Mouse (Mus musculus) bone marrow macrophage, adult 2 months (primary cell): ENCODE data around the gene Emp1.

Experiments used
- CTCF ChIP-seq: IDR thresholded peaks from 2 replicates; pipeline ENCODE4 v1.5.1; 2012; ENCODE audit warnings: low read depth, mild to moderate bottlenecking, low read length, moderate library complexity
- POLR2A ChIP-seq: IDR thresholded peaks from 2 replicates; pipeline ENCODE4 v1.6.1; 2012; ENCODE audit warnings: mild to moderate bottlenecking, low read depth, low read length, borderline replicate concordance

DNA sequence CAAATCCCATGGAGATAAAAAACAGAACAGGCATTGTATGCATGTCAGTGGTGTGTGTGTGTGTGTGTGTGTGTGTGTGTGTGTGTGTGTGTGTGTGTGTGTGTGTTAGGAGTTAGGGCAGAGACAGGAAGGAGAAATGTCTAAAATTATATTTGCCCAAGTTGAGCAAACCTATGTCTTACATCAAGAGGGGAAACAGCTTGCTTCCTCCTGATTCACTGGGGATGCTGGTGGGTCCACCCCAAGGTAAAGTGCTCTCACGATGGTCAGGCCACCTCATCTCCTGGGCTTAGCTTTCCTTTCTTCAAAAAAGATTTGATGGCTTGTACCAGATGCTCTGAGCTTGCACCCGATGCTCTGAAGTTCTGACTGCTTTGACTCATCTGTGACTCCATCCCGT lies 38.2 kb upstream of the Emp1 start:
- TF ChIP-seq POLR2A (no peak), CTCF (no peak)
